ENCODE assay signal across 17 mouse cellular contexts in genomic region chr15:31979961-31980360, GRCm38 (mm10).
DNase-seq lines count a peak whose midpoint lies in the region; ATAC-seq and TF ChIP-seq lines count a peak whose summit lies in the region.
"Had no signal": no experiment of that assay in that cellular context is flagged by ENCODE, and none has a peak within 500 bp of the region (broad histone marks: within the 10 kb centered on the region; RNA-seq: fewer than 3 reads in every experiment).

No protein-coding gene starts in this region.

- H3K9ac ChIP-seq in kidney, embryonic 16.5 days (replicated peaks; ENCODE audit: low read length) = no peak overlapping the region
- H3K9ac ChIP-seq in liver, postnatal 0 days (replicated peaks) = no peak overlapping the region
- H3K9ac ChIP-seq: heart, embryonic 12.5 days had no signal

- H3K4me3 ChIP-seq in kidney, adult 2 months (ENCODE audit: insufficient read depth, low read depth, low read length) = no peak overlapping the region
- H3K4me3 ChIP-seq in kidney, embryonic 16.5 days (ENCODE audit: low read length) = no peak overlapping the region
- H3K4me3 ChIP-seq in liver, postnatal 0 days (ENCODE audit: low read depth, low read length) = no peak overlapping the region
- H3K4me3 ChIP-seq: heart, embryonic 12.5 days; midbrain, embryonic 10.5 days had no signal

- H3K27me3 ChIP-seq in kidney, adult 2 months (replicated peaks; ENCODE audit: control insufficient read depth, insufficient read depth, low read length) = no peaks in the 10 kb centered on the region
- no peaks in the 10 kb centered on the region for H3K27me3 ChIP-seq in kidney, embryonic 16.5 days (ENCODE audit: insufficient read depth, low read length)
- H3K27me3 ChIP-seq in liver, postnatal 0 days (ENCODE audit: insufficient read depth, low read length) = no peaks in the 10 kb centered on the region
- H3K27me3 ChIP-seq: heart, embryonic 12.5 days had no signal

- peak; percentile 8 for DNase-seq in kidney, adult 2 months
- peak; percentile 68 for DNase-seq in Muller cell, postnatal 12 days (ENCODE audit: inconsistent ontology term)
- DNase-seq in forelimb bud, embryonic 11.5 days (ENCODE audit: low read depth, low spot score) = peak; percentile 53
- DNase-seq in liver, postnatal 0 days = no peak
- no peak for DNase-seq in frontal cortex, postnatal 25 days (ENCODE audit: low spot score in 2 of 2)
- DNase-seq: adrenal gland, postnatal 25 days; cerebellum, postnatal 25 days; kidney, adult 9 months; layer of hippocampus, postnatal 36 days; left cerebral cortex, postnatal 4 days; right cerebral cortex, postnatal 25 days; thymus, adult 2 months had no signal

- 29% methylated on average over 7 of the region's 7 CpGs for WGBS in kidney, adult 2 months
- WGBS in kidney, embryonic 16.5 days = 11% methylated on average over 7 of the region's 7 CpGs
- WGBS in liver, postnatal 0 days (ENCODE audit: insufficient replicate concordance) = 54% methylated on average over 7 of the region's 7 CpGs

- no peak overlapping the region for H3K27ac ChIP-seq in kidney, adult 2 months (ENCODE audit: insufficient read depth, low read depth, low read length)
- H3K27ac ChIP-seq in kidney, embryonic 16.5 days (ENCODE audit: low read length) = no peak overlapping the region
- H3K27ac ChIP-seq in liver, postnatal 0 days (ENCODE audit: low read depth) = no peak overlapping the region
- H3K27ac ChIP-seq: midbrain, embryonic 10.5 days had no signal

- 0 out of 2 replicates have a peak, but pooled peaks cover 5% of the 10 kb centered on the region for H3K9me3 ChIP-seq in kidney, embryonic 16.5 days (ENCODE audit: low read length)
- H3K9me3 ChIP-seq in liver, postnatal 0 days (ENCODE audit: low read length) = no peaks in the 10 kb centered on the region
- H3K9me3 ChIP-seq: heart, embryonic 12.5 days; midbrain, embryonic 10.5 days had no signal

- TF ChIP-seq POLR2A in kidney, adult 2 months (IDR thresholded peaks at IDR 0.05; ENCODE audit: low read depth, low read length) = no peak

- H3K4me2 ChIP-seq in kidney, embryonic 16.5 days (replicated peaks; ENCODE audit: low read depth, low read length) = no peak overlapping the region
- no peak overlapping the region for H3K4me2 ChIP-seq in liver, postnatal 0 days (ENCODE audit: low read depth, low read length)
- H3K4me2 ChIP-seq: heart, embryonic 12.5 days had no signal

- TF ChIP-seq EP300 in liver, postnatal 0 days (IDR thresholded peaks at IDR 0.05; ENCODE audit: low read depth) = no peak

- H3K4me1 ChIP-seq in kidney, adult 2 months (ENCODE audit: control insufficient read depth, insufficient read depth, low read length) = no peaks in the 10 kb centered on the region
- H3K4me1 ChIP-seq in kidney, embryonic 16.5 days (ENCODE audit: insufficient read depth, low read length) = 0 out of 2 replicates have a peak, but pooled peaks cover 4% of the 10 kb centered on the region
- H3K4me1 ChIP-seq in liver, postnatal 0 days (ENCODE audit: insufficient read depth) = no peaks in the 10 kb centered on the region
- H3K4me1 ChIP-seq: midbrain, embryonic 10.5 days had no signal

- TF ChIP-seq CTCF in kidney, adult 2 months (conservative IDR thresholded peaks at IDR 0.05; ENCODE audit: insufficient read depth, insufficient read length, low read depth, low read length) = no peak
- no peak for TF ChIP-seq CTCF in liver, postnatal 0 days (IDR thresholded peaks at IDR 0.05; ENCODE audit: low read depth)

- H3K36me3 ChIP-seq in kidney, adult 2 months (ENCODE audit: control insufficient read depth, insufficient read depth, low read length) = no peaks in the 10 kb centered on the region
- no peaks in the 10 kb centered on the region for H3K36me3 ChIP-seq in kidney, embryonic 16.5 days (ENCODE audit: insufficient read depth, low read length)
- H3K36me3 ChIP-seq in liver, postnatal 0 days (replicated peaks; ENCODE audit: insufficient read depth, low read length) = no peaks in the 10 kb centered on the region
- H3K36me3 ChIP-seq: heart, embryonic 12.5 days; midbrain, embryonic 10.5 days had no signal

- ATAC-seq in kidney, embryonic 16.5 days (ENCODE audit: low FRiP score, low TSS enrichment) = no peak
- ATAC-seq in common myeloid progenitor, adult 5-6 weeks (replicated peaks; ENCODE audit: low read depth, poor library complexity, severe bottlenecking) = 0 out of 2 replicates have a peak, but pooled peaks have one; percentile 32
- ATAC-seq in liver, postnatal 0 days = no peak
- ATAC-seq in frontal cortex, adult (ENCODE audit: low TSS enrichment) = no peak

Comparison
In these comparisons a context has a peak if more than half of its experiments do, and no peak if none do; other contexts are left out.
1. DNase-seq: peak in kidney, adult 2 months (single experiment), Muller cell, postnatal 12 days (single experiment) and forelimb bud, embryonic 11.5 days (single experiment); none in liver, postnatal 0 days (single experiment) and frontal cortex, postnatal 25 days (0 of 2).